Mouse (Mus musculus) liver, adult 2 months (tissue): Measurements from ENCODE around the gene Agmat. TPM values are rescaled to one million over a fixed set of nuclear protein-coding genes. Genes with fewer than 3 reads are reported as not detected.

Source experiments
- DNase-seq: peaks from one replicate; pipeline ENCODE4 v3.0.0-alpha.2; 2011; ENCODE audit warnings: low read depth, low spot score; ENCODE audit errors: extremely low read depth
- H3K27ac ChIP-seq: fragments of 200-500 bp; replicated peaks from 2 replicates; pipeline ENCODE4 v1.5.1; 2012; ENCODE audit warnings: low read depth, mild to moderate bottlenecking, control low read depth, inconsistent platforms, low read length; ENCODE audit not compliant: insufficient read depth
- H3K27me3 ChIP-seq: fragments of 200-500 bp; 2 replicates; pipeline ENCODE4 v1.6.1; 2012; ENCODE audit warnings: mild to moderate bottlenecking, moderate library complexity, low read length, inconsistent platforms; ENCODE audit not compliant: control insufficient read depth, insufficient read depth
- H3K36me3 ChIP-seq: fragments of 200-500 bp; 2 replicates; pipeline ENCODE4 v1.6.1; 2012; ENCODE audit warnings: low read length, inconsistent platforms; ENCODE audit not compliant: control insufficient read depth, insufficient read depth
- H3K4me1 ChIP-seq: fragments of 200-500 bp; 2 replicates; pipeline ENCODE4 v1.6.1; 2011; ENCODE audit warnings: low read length; ENCODE audit not compliant: control insufficient read depth, insufficient read depth
- H3K4me3 ChIP-seq: fragments of 200-500 bp; 2 replicates; pipeline ENCODE4 v1.5.1; 2011; ENCODE audit warnings: low read depth, mild to moderate bottlenecking, control low read depth, low read length, moderate library complexity; ENCODE audit not compliant: insufficient read depth
- H3K79me2 ChIP-seq: fragments of 200-500 bp; 2 replicates; pipeline ENCODE4 v1.6.1; 2012; ENCODE audit warnings: inconsistent platforms, mild to moderate bottlenecking, low read length, moderate library complexity; ENCODE audit not compliant: control insufficient read depth, insufficient read depth
- H3K9ac ChIP-seq: fragments of 200-500 bp; 2 replicates; pipeline ENCODE4 v1.6.1; 2012; ENCODE audit warnings: low read depth, mild to moderate bottlenecking, control low read depth, inconsistent platforms, low read length
- CTCF ChIP-seq: fragments of 200-500 bp; IDR thresholded peaks from 2 replicates; pipeline ENCODE4 v1.5.1; 2011; ENCODE audit warnings: low read depth, low read length, control low read depth
- POLR2A ChIP-seq: fragments of 200-500 bp; IDR thresholded peaks from 2 replicates; pipeline ENCODE4 v1.6.1; 2011; ENCODE audit warnings: low read length, control low read depth; ENCODE audit not compliant: insufficient read depth; ENCODE audit errors: extremely low read depth
- WGBS: fragments of 180-500 bp; shearing (Covaris S2); methylation state at CpG from one replicate; pipeline ENCODE4 v1.1.7; 2018; 5-methylcytosine and 5-hydroxymethylcytosine counted together
- polyA plus RNA-seq: library from polyadenylated mRNA; depleted of rRNA; stranded (reverse); fragments of >200 nt; gene quantifications from 2 replicates; pipeline ENCODE4 v1.2.3, GENCODE M21; 2012
- total RNA-seq: library from RNA; depleted of rRNA; stranded (reverse); fragments of >200 nt; gene quantifications from 2 replicates; pipeline ENCODE4 v1.2.3, GENCODE M21; 2014

The Agmat gene
- total and polyA plus RNA-seq, 2 experiments: 164 to 487 TPM

GRCm38 (mm10) chr4:141713598-141714142, 32.8 kb upstream of the Agmat start:
- no peak overlapping the region for H3K27ac ChIP-seq
- 77% methylated on average over 5 of the region's 5 CpGs for WGBS
- H3K9ac ChIP-seq: no peak overlapping the region
- no peak overlapping the region for H3K4me3 ChIP-seq
- no peak for DNase-seq
- TF ChIP-seq POLR2A: no peak
- TF ChIP-seq CTCF: no peak
- peaks cover 65% of the 10 kb centered on the region for H3K4me1 ChIP-seq
- peaks cover 66% of the 10 kb centered on the region for H3K36me3 ChIP-seq
- no peaks in the 10 kb centered on the region for H3K27me3 ChIP-seq
- peaks cover 62% of the 10 kb centered on the region for H3K79me2 ChIP-seq

- Histone ChIP-seq H3K27me3 (no peaks in the 10 kb centered on the region), H3K36me3 (peaks cover 55% of the 10 kb centered on the region), H3K4me1 (peaks cover 63% of the 10 kb centered on the region), H3K4me3 (no peak overlapping the region), H3K79me2 (peaks cover 63% of the 10 kb centered on the region), H3K9ac (peak overlapping the region; percentile 35), H3K27ac (peak overlapping the region; percentile 33)
- 19% methylated on average over 2 of the region's 2 CpGs for WGBS
- DNase-seq: no peak
- no peak for TF ChIP-seq CTCF
Measured at GRCm38 (mm10) chr4:141715027-141715426, 31.4 kb upstream of the Agmat start.

- Histone ChIP-seq H3K27me3 (no peaks in the 10 kb centered on the region), H3K4me1 (peaks cover 55% of the 10 kb centered on the region), H3K36me3 (peaks cover 44% of the 10 kb centered on the region), H3K4me3 (no peak overlapping the region), H3K79me2 (peaks cover 77% of the 10 kb centered on the region), H3K9ac (no peak overlapping the region), H3K27ac (peak overlapping the region; percentile 31)
- TF ChIP-seq CTCF (no peak), POLR2A (no peak)
- 37% methylated on average over 4 of the region's 4 CpGs for WGBS
- peak; percentile 82 for DNase-seq
Measured at GRCm38 (mm10) chr4:141717633-141718032, 28.8 kb upstream of the Agmat start.

- Histone ChIP-seq H3K36me3 (peaks cover 29% of the 10 kb centered on the region), H3K9ac (peak overlapping the region; percentile 56), H3K79me2 (peaks cover 66% of the 10 kb centered on the region), H3K27ac (peak overlapping the region; percentile 20; the same call in 1 of the 2 replicates), H3K4me3 (peak overlapping the region; percentile 24; the same call in 1 of the 2 replicates), H3K27me3 (no peaks in the 10 kb centered on the region), H3K4me1 (peaks cover 47% of the 10 kb centered on the region)
- no peak for DNase-seq
- WGBS: 36% methylated on average over 1 of the region's 1 CpGs
- no peak for TF ChIP-seq CTCF
- TF ChIP-seq POLR2A: no peak
Measured at GRCm38 (mm10) chr4:141719304-141719703, 27.2 kb upstream of the Agmat start.

- Histone ChIP-seq H3K36me3 (peaks cover 25% of the 10 kb centered on the region), H3K79me2 (peaks cover 57% of the 10 kb centered on the region), H3K4me3 (peak overlapping the region; percentile 53), H3K27me3 (no peaks in the 10 kb centered on the region), H3K27ac (peak overlapping the region; percentile 99), H3K9ac (peak overlapping the region; percentile 64), H3K4me1 (peaks cover 47% of the 10 kb centered on the region)
- TF ChIP-seq POLR2A (no peak), CTCF (no peak)
- DNase-seq: no peak
- 1% methylated on average over 6 of the region's 6 CpGs for WGBS
Measured at GRCm38 (mm10) chr4:141720761-141721523, 25.5 kb upstream of the Agmat start.

- TF ChIP-seq CTCF (no peak), POLR2A (no peak)
- H3K9ac ChIP-seq: peak overlapping the region; percentile 99
- H3K4me1 ChIP-seq: peaks cover 43% of the 10 kb centered on the region
- DNase-seq: peak; percentile 98
- peaks cover 19% of the 10 kb centered on the region for H3K36me3 ChIP-seq
- WGBS: 6% methylated on average over 6 of the region's 6 CpGs
- peak overlapping the region; percentile 99 for H3K27ac ChIP-seq
- no peaks in the 10 kb centered on the region for H3K27me3 ChIP-seq
- H3K4me3 ChIP-seq: peak overlapping the region; percentile 96
- H3K79me2 ChIP-seq: peaks cover 50% of the 10 kb centered on the region
Measured at GRCm38 (mm10) chr4:141721961-141722360, 24.5 kb upstream of the Agmat start.
